Mouse (Mus musculus) hindbrain, embryonic 16.5 days (tissue): ENCODE measurements at regions not wholly inside any gene's neighbourhood (a gene's known extent, or its start where the extent isn't known, plus 50 kb on each side); places are given as distances from the start of the nearest gene placed in this dataset.

ENCODE experiments used
- ATAC-seq: fragments of 200-750 bp; cut with Nextera tagmentation; 2 replicates; pipeline ENCODE4 v1.8.0; 2017; ENCODE audit warnings: moderate TSS enrichment, moderate library complexity
- H3K27ac ChIP-seq: fragments of 300-500 bp; sonication (generic); 2 replicates; pipeline ENCODE4 v1.5.1; 2014; ENCODE audit warnings: low read depth, mild to moderate bottlenecking, control low read depth, low read length, moderate library complexity
- H3K27me3 ChIP-seq: fragments of 300-500 bp; sonication (generic); replicated peaks from 2 replicates; pipeline ENCODE4 v1.6.1; 2014; ENCODE audit warnings: low read length; ENCODE audit not compliant: control insufficient read depth, insufficient read depth
- H3K36me3 ChIP-seq: fragments of 300-500 bp; sonication (generic); 2 replicates; pipeline ENCODE4 v1.6.1; 2014; ENCODE audit warnings: mild to moderate bottlenecking, low read length, moderate library complexity, mixed read lengths; ENCODE audit not compliant: control insufficient read depth, insufficient read depth
- H3K4me1 ChIP-seq: fragments of 300-500 bp; sonication (generic); 2 replicates; pipeline ENCODE4 v1.6.1; 2014; ENCODE audit warnings: low read depth, low read length; ENCODE audit not compliant: control insufficient read depth, insufficient read depth
- H3K4me2 ChIP-seq: fragments of 300-500 bp; sonication (generic); 2 replicates; pipeline ENCODE4 v1.6.1; 2014; ENCODE audit warnings: mild to moderate bottlenecking, low read length, control low read depth, moderate library complexity
- H3K4me3 ChIP-seq: fragments of 300-500 bp; sonication (generic); 2 replicates; pipeline ENCODE4 v1.5.1; 2014; ENCODE audit warnings: mild to moderate bottlenecking, low read length, control low read depth, moderate library complexity
- H3K9ac ChIP-seq: fragments of 300-500 bp; sonication (generic); 2 replicates; pipeline ENCODE4 v1.6.1; 2014; ENCODE audit warnings: low read depth, mild to moderate bottlenecking, control low read depth, low read length, moderate library complexity
- H3K9me3 ChIP-seq: fragments of 300-500 bp; sonication (generic); 2 replicates; pipeline ENCODE4 v1.6.1; 2014; ENCODE audit warnings: mild to moderate bottlenecking, low read length, moderate library complexity; ENCODE audit not compliant: control insufficient read depth
- WGBS: fragments of 180-500 bp; shearing (Covaris S2); extraction: QIAGEN DNeasy Blood & Tissue Kit; methylation state at CpG from one replicate; pipeline ENCODE4 v1.1.7; 2014; 5-methylcytosine and 5-hydroxymethylcytosine counted together

- Histone ChIP-seq H3K4me3 (no peak overlapping the region), H3K27me3 (no peaks in the 10 kb centered on the region), H3K4me1 (no peaks in the 10 kb centered on the region), H3K36me3 (no peaks in the 10 kb centered on the region), H3K4me2 (no peak overlapping the region), H3K9me3 (no peaks in the 10 kb centered on the region), H3K27ac (no peak overlapping the region), H3K9ac (no peak overlapping the region)
- 92% methylated on average over 10 of the region's 10 CpGs for WGBS
- ATAC-seq: no peak
These were observed 101.4 kb upstream of the Hsfy2 start for GRCm38 (mm10) chr1:56738641-56739040.

DNA sequence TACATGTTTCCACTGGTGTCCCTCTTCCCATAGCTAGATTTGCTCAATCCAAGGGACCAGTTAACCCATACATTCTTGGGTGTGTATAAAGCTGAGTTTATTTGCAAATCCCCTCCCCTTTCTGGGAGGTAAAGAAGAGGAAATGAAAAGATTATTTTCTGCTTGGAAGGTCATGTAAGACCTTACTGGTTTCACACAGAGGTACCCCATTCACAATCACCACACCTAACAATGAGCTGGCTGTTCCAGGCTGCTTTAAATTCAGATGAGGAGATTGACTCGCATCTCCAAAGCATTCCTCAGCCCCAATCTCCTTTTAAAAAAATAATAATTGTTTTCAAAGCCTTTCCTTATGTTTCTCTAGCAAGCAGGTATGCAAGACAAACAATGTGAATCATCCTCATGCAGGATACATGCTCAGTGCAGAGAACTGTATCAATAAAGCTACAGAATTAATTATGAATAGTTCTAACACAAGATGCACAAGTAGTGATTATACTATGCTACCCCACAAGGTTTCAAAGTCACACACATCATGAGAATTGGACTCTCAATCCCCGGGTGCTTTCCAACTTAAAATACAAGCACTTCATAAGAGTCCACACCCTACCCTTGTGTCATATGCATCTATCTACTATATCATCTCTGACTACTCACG, 89.1 kb upstream of the Hsfy2 start:
- peak; percentile 52; the same call in 1 of the 2 replicates for ATAC-seq
- H3K9ac ChIP-seq: no peak overlapping the region
- WGBS: 46% methylated on average over 3 of the region's 3 CpGs

GRCm38 (mm10) chr1:56723656-56724055, 86.4 kb upstream of the Hsfy2 start:
- H3K27ac ChIP-seq: no peak overlapping the region
- ATAC-seq: no peak
- WGBS: 38% methylated on average over 1 of the region's 1 CpGs
- H3K9ac ChIP-seq: no peak overlapping the region
- no peaks in the 10 kb centered on the region for H3K27me3 ChIP-seq
- H3K9me3 ChIP-seq: no peaks in the 10 kb centered on the region
- no peak overlapping the region for H3K4me2 ChIP-seq
- no peak overlapping the region for H3K4me3 ChIP-seq
- no peaks in the 10 kb centered on the region for H3K4me1 ChIP-seq
- H3K36me3 ChIP-seq: no peaks in the 10 kb centered on the region

More for the DNA sequence above, 89.1 kb upstream of the Hsfy2 start:
- no peak overlapping the region for H3K4me3 ChIP-seq
- no peak overlapping the region for H3K4me2 ChIP-seq
- H3K27me3 ChIP-seq: no peaks in the 10 kb centered on the region
- H3K36me3 ChIP-seq: no peaks in the 10 kb centered on the region
- no peaks in the 10 kb centered on the region for H3K4me1 ChIP-seq
- no peaks in the 10 kb centered on the region for H3K9me3 ChIP-seq
- H3K27ac ChIP-seq: no peak overlapping the region

DNA sequence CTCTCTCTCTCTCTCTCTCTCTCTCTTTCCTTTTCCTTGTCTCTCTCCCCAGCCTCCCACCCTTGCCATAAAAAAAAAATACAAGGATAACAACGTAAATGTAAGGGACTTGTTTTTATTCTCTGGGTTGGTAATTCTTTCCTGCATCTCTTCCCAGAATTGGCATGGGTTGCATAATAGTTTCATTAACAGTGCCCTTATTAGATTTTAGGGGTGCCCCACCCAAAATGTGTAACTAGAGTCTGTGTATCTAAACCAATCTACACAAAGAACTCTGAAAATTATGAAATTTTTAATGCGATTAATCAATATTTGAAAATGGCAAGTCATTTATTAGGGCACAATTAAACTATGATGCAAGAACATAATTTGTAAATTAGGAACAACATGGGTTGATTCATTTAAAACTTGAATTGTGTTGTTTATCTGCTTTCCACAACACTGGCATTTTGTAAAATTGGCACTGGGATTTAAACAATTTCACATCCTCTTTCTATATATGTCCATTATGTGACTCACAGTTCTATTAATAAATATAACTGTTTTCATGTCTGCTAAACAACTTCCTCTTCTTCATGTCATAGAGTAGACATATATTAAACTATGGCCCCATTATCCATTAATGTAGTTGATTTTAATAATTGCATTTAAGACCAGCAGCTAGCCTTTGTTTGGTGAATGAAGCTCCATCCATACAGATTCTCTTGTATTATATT, 75.9 kb upstream of the Hsfy2 start:
- no peak overlapping the region for H3K4me2 ChIP-seq
- H3K4me1 ChIP-seq: no peaks in the 10 kb centered on the region
- no peak for ATAC-seq
- H3K9ac ChIP-seq: no peak overlapping the region
- no peaks in the 10 kb centered on the region for H3K9me3 ChIP-seq
- no peaks in the 10 kb centered on the region for H3K27me3 ChIP-seq
- no peak overlapping the region for H3K27ac ChIP-seq
- no peak overlapping the region for H3K4me3 ChIP-seq
- H3K36me3 ChIP-seq: no peaks in the 10 kb centered on the region
- WGBS: 94% methylated on average over 2 of the region's 2 CpGs

DNA sequence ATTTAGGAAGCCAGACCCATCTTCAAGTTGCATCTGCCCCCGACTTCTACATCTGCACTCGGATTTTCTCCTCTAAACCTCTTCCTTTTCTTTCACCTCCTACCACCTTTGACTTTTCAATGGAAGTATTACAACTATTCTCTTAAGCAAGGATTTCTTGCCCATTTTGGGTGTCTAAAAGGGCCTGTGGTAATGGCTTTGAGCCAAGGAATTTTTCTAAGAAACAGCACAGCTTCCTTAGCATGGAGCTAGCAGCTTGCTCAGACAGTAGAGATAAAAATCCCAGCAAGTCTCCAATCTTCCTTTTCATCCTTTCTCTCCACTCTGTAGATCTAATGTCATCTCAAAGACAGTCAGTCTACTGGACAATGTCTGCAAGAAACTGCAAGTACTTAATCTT, 63.2 kb upstream of the Hsfy2 start:
- WGBS: 90% methylated on average over 2 of the region's 2 CpGs
- H3K27me3 ChIP-seq: no peaks in the 10 kb centered on the region
- H3K4me2 ChIP-seq: no peak overlapping the region
- H3K9me3 ChIP-seq: no peaks in the 10 kb centered on the region
- no peaks in the 10 kb centered on the region for H3K4me1 ChIP-seq
- no peak overlapping the region for H3K9ac ChIP-seq
- ATAC-seq: no peak
- no peak overlapping the region for H3K27ac ChIP-seq
- H3K4me3 ChIP-seq: no peak overlapping the region
- H3K36me3 ChIP-seq: no peaks in the 10 kb centered on the region

DNA sequence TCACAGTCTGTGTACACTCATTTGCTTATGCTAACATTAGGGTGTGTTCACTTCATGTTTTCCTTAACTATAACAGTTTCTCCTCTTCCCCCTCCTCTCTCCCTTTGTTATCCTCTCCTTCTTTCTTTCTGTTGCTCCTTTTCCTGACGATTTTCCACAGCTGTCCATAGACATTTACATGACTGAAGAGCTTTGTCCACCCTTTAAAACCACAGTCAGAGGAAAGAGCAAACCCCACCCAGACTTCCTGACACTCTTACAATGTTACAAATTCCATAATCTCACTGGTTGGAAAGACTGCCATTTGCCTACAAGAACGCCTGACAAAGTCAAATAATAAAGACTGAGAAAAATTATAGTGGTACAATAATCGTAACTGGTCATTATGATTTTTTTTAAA, 60.3 kb upstream of the Hsfy2 start:
- no peak for ATAC-seq
- Histone ChIP-seq H3K9me3 (no peaks in the 10 kb centered on the region), H3K4me1 (no peaks in the 10 kb centered on the region), H3K4me3 (no peak overlapping the region), H3K4me2 (no peak overlapping the region), H3K27ac (no peak overlapping the region), H3K27me3 (no peaks in the 10 kb centered on the region), H3K9ac (no peak overlapping the region), H3K36me3 (no peaks in the 10 kb centered on the region)
- WGBS: 41% methylated on average over 3 of the region's 3 CpGs
